Mouse (Mus musculus) embryonic fibroblast, embryonic 13.5 days (primary cell): ENCODE results near the gene CK137956.

Experiments used
- CTCF ChIP-seq: IDR thresholded peaks from 2 replicates; pipeline ENCODE4 v1.5.1; 2011; ENCODE audit warnings: mild to moderate bottlenecking, control low read depth, low read length, moderate library complexity, borderline replicate concordance; ENCODE audit not compliant: insufficient read depth
- POLR2A ChIP-seq: IDR thresholded peaks from 2 replicates; pipeline ENCODE4 v1.6.1; 2011; ENCODE audit warnings: low read depth, mild to moderate bottlenecking, control low read depth, low read length, moderate library complexity

DNA sequence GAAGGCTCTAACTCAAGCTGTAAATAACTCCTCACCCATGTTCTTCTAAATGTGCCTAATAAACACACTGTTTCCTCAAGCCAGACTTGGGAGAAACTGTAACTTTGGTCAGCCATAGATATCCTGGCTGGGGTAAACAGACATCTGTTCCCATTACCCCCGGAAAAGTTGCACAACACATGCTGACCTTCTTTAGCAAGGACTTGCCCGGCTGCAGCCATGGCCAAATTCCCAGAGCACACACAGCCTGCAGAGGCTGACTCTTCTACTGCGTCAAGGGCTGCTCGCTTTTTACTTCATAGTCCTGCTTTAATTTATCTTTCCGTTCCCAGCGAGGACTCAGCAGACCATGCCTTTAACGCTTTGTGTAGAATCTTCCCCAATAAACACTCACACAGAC, 81.7 kb downstream of the CK137956 start:
- TF ChIP-seq CTCF (no peak), POLR2A (no peak)
